ENCODE assay signal across 8 mouse cellular contexts in the genomic region with DNA sequence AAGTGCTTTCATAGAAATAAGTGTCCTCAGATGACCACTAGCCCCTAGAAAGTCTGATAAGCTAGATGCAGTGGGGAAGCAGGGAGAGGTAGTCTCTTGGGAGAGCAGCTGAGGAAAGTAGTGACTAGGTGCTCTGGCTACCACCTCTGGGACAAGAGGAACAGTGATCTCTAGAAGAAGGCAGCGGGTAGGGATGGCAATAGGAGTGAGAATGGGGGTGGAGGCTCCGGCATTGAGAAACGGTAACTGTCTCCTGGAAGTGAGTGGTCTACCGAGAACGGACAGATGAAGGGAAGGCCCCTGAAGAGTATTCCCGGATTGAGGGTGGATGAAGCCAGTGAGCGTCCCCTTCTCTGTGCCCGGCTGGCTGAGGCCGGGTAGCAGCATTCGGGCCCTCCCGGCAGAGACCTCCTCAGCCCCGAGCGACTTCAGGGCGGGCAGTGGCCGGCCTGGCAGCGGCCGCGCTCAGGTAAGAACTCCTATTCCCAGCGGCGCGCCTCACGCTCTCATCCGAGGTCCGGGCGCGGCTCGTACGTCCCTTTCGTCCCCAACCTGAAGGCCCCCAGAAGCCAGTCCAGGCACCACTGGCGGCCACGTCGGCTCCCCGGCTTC. TPM values are rescaled to one million over a fixed set of nuclear protein-coding genes. Genes with fewer than 3 reads are reported as not detected.
DNase-seq lines count a peak whose midpoint lies in the region; ATAC-seq and TF ChIP-seq lines count a peak whose summit lies in the region.

No protein-coding gene starts in this region.

- no peaks in the 10 kb centered on the region for H3K9me3 ChIP-seq in CH12.LX (replicated peaks; ENCODE audit: low read length)
- no peaks in the 10 kb centered on the region for H3K9me3 ChIP-seq in embryonic facial prominence, embryonic 15.5 days (replicated peaks)
- H3K9me3 ChIP-seq in intestine, embryonic 14.5 days (ENCODE audit: control insufficient read depth, low read length) = no peaks in the 10 kb centered on the region
- H3K9me3 ChIP-seq in midbrain, embryonic 16.5 days (replicated peaks; ENCODE audit: control insufficient read depth, low read length, poor library complexity, severe bottlenecking) = no peaks in the 10 kb centered on the region

- no peaks in the 10 kb centered on the region for H3K36me3 ChIP-seq in CH12.LX (replicated peaks in 1 of 2; ENCODE audit: control insufficient read depth in 1 of 2, insufficient read depth in 1 of 2, low read length in 1 of 2)
- H3K36me3 ChIP-seq in embryonic facial prominence, embryonic 15.5 days = no peaks in the 10 kb centered on the region
- H3K36me3 ChIP-seq in intestine, embryonic 14.5 days (ENCODE audit: control insufficient read depth, insufficient read depth, low read length) = no peaks in the 10 kb centered on the region
- no peaks in the 10 kb centered on the region for H3K36me3 ChIP-seq in midbrain, embryonic 16.5 days (ENCODE audit: control insufficient read depth, insufficient read depth, low read length)

- H3K27ac ChIP-seq in gastrocnemius, adult 2 months = peak overlapping the region; percentile 85
- H3K27ac ChIP-seq in CH12.LX (ENCODE audit: insufficient read depth, low read depth) = no peak overlapping the region
- peak overlapping the region; percentile 70 for H3K27ac ChIP-seq in embryonic facial prominence, embryonic 15.5 days (replicated peaks)
- peak overlapping the region; percentile 51; the same call in 1 of the 2 replicates for H3K27ac ChIP-seq in intestine, embryonic 14.5 days (ENCODE audit: low read depth)
- H3K27ac ChIP-seq in midbrain, embryonic 16.5 days (ENCODE audit: low read length) = peak overlapping the region; percentile 80

- no peak for TF ChIP-seq RAD21 in CH12.LX (IDR thresholded peaks at IDR 0.05; ENCODE audit: low read depth, low read length)

- under 1% methylated on average over 33 of the region's 33 CpGs for WGBS in embryonic facial prominence, embryonic 15.5 days
- WGBS in intestine, embryonic 14.5 days = 0% methylated on average over 30 of the region's 33 CpGs
- WGBS in midbrain, embryonic 16.5 days = under 1% methylated on average over 30 of the region's 33 CpGs

- dilution Hi-C loops in CH12.LX (cut with MboI; ENCODE audit: extremely low pct_ligation_motif_present, extremely low pct_unique_long_range_greater_than_20kb, low sequenced_read_pairs) = no loop called here

- H3K79me2 ChIP-seq in CH12.LX (replicated peaks; ENCODE audit: control insufficient read depth, extremely low read depth, insufficient read depth, poor library complexity, severe bottlenecking) = no peaks in the 10 kb centered on the region; the same call in 1 of the 2 replicates

- peak overlapping the region; percentile 93 for H3K4me3 ChIP-seq in gastrocnemius, adult 2 months
- H3K4me3 ChIP-seq in CH12.LX (replicated peaks in 1 of 3; ENCODE audit: low read depth in 2 of 3, low read length in 2 of 3, poor library complexity in 1 of 3) = peak overlapping the region; percentile 69 to 83 (median 79)
- peak overlapping the region; percentile 87 for H3K4me3 ChIP-seq in embryonic facial prominence, embryonic 15.5 days (replicated peaks)
- H3K4me3 ChIP-seq in intestine, embryonic 14.5 days (ENCODE audit: low read depth, low read length) = peak overlapping the region; percentile 81
- H3K4me3 ChIP-seq in midbrain, embryonic 16.5 days (ENCODE audit: low read depth, low read length) = peak overlapping the region; percentile 80

- H3K27me3 ChIP-seq in CH12.LX (replicated peaks) = peaks cover 6% of the 10 kb centered on the region
- no peaks in the 10 kb centered on the region for H3K27me3 ChIP-seq in embryonic facial prominence, embryonic 15.5 days
- no peaks in the 10 kb centered on the region for H3K27me3 ChIP-seq in intestine, embryonic 14.5 days (replicated peaks; ENCODE audit: control insufficient read depth, insufficient read depth, low read length)
- no peaks in the 10 kb centered on the region for H3K27me3 ChIP-seq in midbrain, embryonic 16.5 days (ENCODE audit: control insufficient read depth, insufficient read depth, low read depth, low read length)

- intact Hi-C loops in gastrocnemius, adult 2 months (cut with DNase I) = no loop called here

- H3K4me2 ChIP-seq in CH12.LX (ENCODE audit: insufficient read depth, low read depth, poor library complexity, severe bottlenecking) = peak overlapping the region; percentile 92
- peak overlapping the region; percentile 75 for H3K4me2 ChIP-seq in embryonic facial prominence, embryonic 15.5 days (replicated peaks)
- peak overlapping the region; percentile 91 for H3K4me2 ChIP-seq in intestine, embryonic 14.5 days (ENCODE audit: low read length)
- H3K4me2 ChIP-seq in midbrain, embryonic 16.5 days (ENCODE audit: low read length) = peak overlapping the region; percentile 55

- H3K9ac ChIP-seq in CH12.LX (ENCODE audit: insufficient read depth, low read depth) = peak overlapping the region; percentile 65
- peak overlapping the region; percentile 54 for H3K9ac ChIP-seq in embryonic facial prominence, embryonic 15.5 days
- peak overlapping the region; percentile 77 for H3K9ac ChIP-seq in intestine, embryonic 14.5 days (ENCODE audit: low read length)
- peak overlapping the region; percentile 86 for H3K9ac ChIP-seq in midbrain, embryonic 16.5 days (ENCODE audit: low read depth, low read length)

- no peak for DNase-seq in gastrocnemius, adult 2 months
- no peak for DNase-seq in gastrocnemius, postnatal 25 days
- peak; percentile 5 for DNase-seq in CH12.LX (ENCODE audit: extremely low read depth)
- no peak for DNase-seq in intestine, embryonic 14.5 days (ENCODE audit: low spot score)
- no peak for DNase-seq in ovary, postnatal 36 days (ENCODE audit: low spot score)
- DNase-seq in B cell, adult 2 months = no peak

- peak; percentile 32 for ATAC-seq in embryonic facial prominence, embryonic 15.5 days (ENCODE audit: insufficient number of reproducible peaks, low FRiP score, low TSS enrichment, low read depth)
- ATAC-seq in intestine, embryonic 14.5 days (replicated peaks; ENCODE audit: low FRiP score, low TSS enrichment, low read depth) = peak; percentile 57
- peak; percentile 80 for ATAC-seq in midbrain, embryonic 16.5 days

- in situ Hi-C loops in CH12.LX (cut with MboI; ENCODE audit: low pct_ligation_motif_present, low pct_unique_long_range_greater_than_20kb, low sequenced_read_pairs) = no loop called here

- H3K4me1 ChIP-seq in CH12.LX (ENCODE audit: control insufficient read depth in 1 of 2, insufficient read depth in 2 of 2) = peaks cover 0 to 16% of the 10 kb centered on the region in 2 experiments; a peak in 2 of 4 replicates
- peaks cover 9% of the 10 kb centered on the region for H3K4me1 ChIP-seq in embryonic facial prominence, embryonic 15.5 days
- H3K4me1 ChIP-seq in intestine, embryonic 14.5 days (replicated peaks; ENCODE audit: control insufficient read depth, insufficient read depth, low read length) = no peaks in the 10 kb centered on the region; the same call in 1 of the 2 replicates
- peaks cover 13% of the 10 kb centered on the region for H3K4me1 ChIP-seq in midbrain, embryonic 16.5 days (ENCODE audit: control insufficient read depth, insufficient read depth, low read length)

- TF ChIP-seq CTCF in gastrocnemius, adult 2 months (IDR thresholded peaks at IDR 0.05) = no peak
- no peak for TF ChIP-seq CTCF in CH12.LX (conservative IDR thresholded peaks at IDR 0.05 in 1 of 2, IDR thresholded peaks at IDR 0.05 in 1 of 2; ENCODE audit: low read depth in 2 of 2, low read length in 2 of 2)

- no peak for TF ChIP-seq EP300 in CH12.LX (IDR thresholded peaks at IDR 0.05; ENCODE audit: low read length)

- no peak for TF ChIP-seq POLR2A in CH12.LX (IDR thresholded peaks at IDR 0.05; ENCODE audit: low read depth, low read length)

TF ChIP-seq in CH12.LX, 34 proteins besides CTCF, POLR2A, EP300 and RAD21:
- TF ChIP-seq MAZ (IDR thresholded peaks at IDR 0.05; ENCODE audit: low read depth, low read length) (0 out of 2 replicates have a peak, but pooled peaks have one; percentile 13), MAX (IDR thresholded peaks at IDR 0.05; ENCODE audit: low read length) (no peak), NELFE (IDR thresholded peaks at IDR 0.05; ENCODE audit: low read depth, low read length) (no peak), BHLHE40 (IDR thresholded peaks at IDR 0.05; ENCODE audit: low read depth, low read length) (no peak)

RNA-seq across cellular contexts. Expression of gene Acer3, which starts 12.3 kb away (rescaled TPM):
- total RNA-seq in gastrocnemius, adult 2 months (2021) = 1 to 10 TPM; 4.0 to 5.3 TPM
- total RNA-seq in gastrocnemius, postnatal 25 days (2021) = 1 to 10 TPM; 4.5 to 5.0 TPM
- total RNA-seq in CH12.LX (2012; rRNA removed) = 14.4 TPM in 2 replicates
- total RNA-seq in CH12.LX (2014; rRNA removed) = 16.6 and 16.8 TPM in 2 replicates
- polyA plus RNA-seq in CH12.LX (2012; ENCODE audit: insufficient read length, low read depth) = 10.7 and 11.5 TPM in 2 replicates
- 43.5 and 43.9 TPM in 2 replicates for polyA plus RNA-seq in embryonic facial prominence, embryonic 15.5 days (2015; fragmentation: Nextera tagmentation; extraction: Ambion mirVana)
- 21.6 and 21.7 TPM in 2 replicates for polyA plus RNA-seq in intestine, embryonic 14.5 days (2014; fragmentation: Nextera tagmentation; extraction: Ambion mirVana)
- polyA plus RNA-seq in midbrain, embryonic 16.5 days (2015; fragmentation: Nextera tagmentation; extraction: Ambion mirVana) = 20.6 and 22.5 TPM in 2 replicates

RNA-seq across cellular contexts. Expression of gene Tsku, which starts 52.4 kb away (rescaled TPM):
- total RNA-seq in gastrocnemius, adult 2 months (2021) = 1 to 10 TPM; 1.1 to 2.2 TPM
- total RNA-seq in gastrocnemius, postnatal 25 days (2021) = 1 to 10 TPM; 1.3 to 1.6 TPM
- total RNA-seq in CH12.LX (2012; rRNA removed) (2.1 and 3.9 TPM in 2 replicates), CH12.LX (2014; rRNA removed) (1.1 and 1.4 TPM in 2 replicates)
- 3.0 and 3.9 TPM in 2 replicates for polyA plus RNA-seq in CH12.LX (2012; ENCODE audit: insufficient read length, low read depth)
- polyA plus RNA-seq in embryonic facial prominence, embryonic 15.5 days (2015; fragmentation: Nextera tagmentation; extraction: Ambion mirVana) = 17.0 and 20.7 TPM in 2 replicates
- 12.8 and 14.5 TPM in 2 replicates for polyA plus RNA-seq in intestine, embryonic 14.5 days (2014; fragmentation: Nextera tagmentation; extraction: Ambion mirVana)
- polyA plus RNA-seq in midbrain, embryonic 16.5 days (2015; fragmentation: Nextera tagmentation; extraction: Ambion mirVana) = 7.0 and 8.0 TPM in 2 replicates
